ENCODE assay signal across 14 mouse cellular contexts in the genomic region with DNA sequence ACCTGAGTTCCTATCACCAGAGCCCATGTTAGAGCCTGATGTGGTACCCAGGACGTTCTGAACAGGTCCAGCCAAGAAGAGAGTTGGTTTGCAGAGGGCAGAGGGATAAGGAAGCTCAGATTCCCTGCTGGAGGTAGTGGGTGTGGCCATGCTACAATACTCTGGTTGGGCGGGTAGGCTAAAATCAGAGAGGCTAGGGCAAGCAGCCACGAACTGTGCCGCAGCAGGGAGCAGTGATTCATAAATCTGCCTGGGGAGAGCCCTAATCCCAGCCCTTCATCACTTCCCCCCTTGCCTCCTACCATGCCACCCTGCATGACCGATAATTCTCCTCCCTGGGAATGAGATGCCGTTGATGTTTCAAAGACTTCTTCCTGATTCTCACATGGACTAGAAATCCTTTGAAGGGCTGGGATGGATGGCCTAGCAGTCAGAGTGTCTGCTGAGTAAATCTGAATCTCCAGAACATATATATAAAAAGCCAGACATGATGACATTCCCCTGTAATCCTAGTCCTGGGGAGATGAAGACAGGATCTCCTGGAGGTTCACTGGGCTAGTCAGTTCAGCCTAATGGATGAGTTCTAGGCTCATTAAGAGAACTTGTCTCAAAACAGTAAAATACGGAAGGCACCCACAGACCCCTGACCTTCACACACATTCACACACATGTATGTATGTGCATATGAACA. TPM values are rescaled to one million over a fixed set of nuclear protein-coding genes. Genes with fewer than 3 reads are reported as not detected.
DNase-seq lines count a peak whose midpoint lies in the region; ATAC-seq and TF ChIP-seq lines count a peak whose summit lies in the region.
"Had no signal": no experiment of that assay in that cellular context is flagged by ENCODE, and none has a peak within 500 bp of the region (broad histone marks: within the 10 kb centered on the region; RNA-seq: fewer than 3 reads in every experiment).

No protein-coding gene starts in this region.

- H3K9ac ChIP-seq in kidney, embryonic 16.5 days (replicated peaks; ENCODE audit: low read length): no peak overlapping the region
- H3K9ac ChIP-seq: embryonic facial prominence, embryonic 12.5 days; liver, postnatal 0 days; midbrain, embryonic 12.5 days had no signal

- ATAC-seq in kidney, embryonic 16.5 days (ENCODE audit: low FRiP score, low TSS enrichment): 0 out of 2 replicates have a peak, but pooled peaks have one; percentile 37
- no peak for ATAC-seq in megakaryocyte-erythroid progenitor cell, adult 5-6 weeks (replicated peaks; ENCODE audit: low FRiP score, low TSS enrichment, poor library complexity, severe bottlenecking)
- ATAC-seq: inflammation-experienced regulatory T-cells, adult 6 months; liver, postnatal 0 days had no signal

- intact Hi-C loops in gastrocnemius, adult 2 months (cut with DNase I): no loop called here

- no peaks in the 10 kb centered on the region for H3K36me3 ChIP-seq in kidney, embryonic 16.5 days (ENCODE audit: insufficient read depth, low read length)
- H3K36me3 ChIP-seq: embryonic facial prominence, embryonic 12.5 days; midbrain, embryonic 12.5 days had no signal

- H3K27ac ChIP-seq in cerebellum, adult 2 months (ENCODE audit: insufficient read depth, low read length): peak overlapping the region; percentile 43
- H3K27ac ChIP-seq in kidney, embryonic 16.5 days (ENCODE audit: low read length): no peak overlapping the region
- H3K27ac ChIP-seq in gastrocnemius, adult 2 months: peak overlapping the region; percentile 53
- H3K27ac ChIP-seq: embryonic facial prominence, embryonic 12.5 days; layer of hippocampus, adult 2 months; midbrain, embryonic 12.5 days had no signal

- H3K9me3 ChIP-seq in kidney, embryonic 16.5 days (ENCODE audit: low read length): no peaks in the 10 kb centered on the region
- H3K9me3 ChIP-seq: embryonic facial prominence, embryonic 12.5 days; midbrain, embryonic 12.5 days had no signal

- TF ChIP-seq POLR2A in cerebellum, adult 2 months (IDR thresholded peaks at IDR 0.05; ENCODE audit: borderline replicate concordance, insufficient read depth, low read length): no peak

- no peak overlapping the region for H3K4me2 ChIP-seq in kidney, embryonic 16.5 days (replicated peaks; ENCODE audit: low read depth, low read length)
- H3K4me2 ChIP-seq: embryonic facial prominence, embryonic 12.5 days; midbrain, embryonic 12.5 days had no signal

- WGBS in cerebellum, adult 2 months: 21% methylated on average over 7 of the region's 7 CpGs
- 22% methylated on average over 7 of the region's 7 CpGs for WGBS in kidney, embryonic 16.5 days

- H3K4me1 ChIP-seq in cerebellum, adult 2 months (ENCODE audit: control insufficient read depth, insufficient read depth, low read length): peaks cover 30% of the 10 kb centered on the region
- H3K4me1 ChIP-seq in kidney, embryonic 16.5 days (ENCODE audit: insufficient read depth, low read length): peaks cover 34% of the 10 kb centered on the region

- H3K27me3 ChIP-seq in cerebellum, adult 2 months (ENCODE audit: control insufficient read depth, insufficient read depth, low read length): no peaks in the 10 kb centered on the region
- H3K27me3 ChIP-seq in kidney, embryonic 16.5 days (ENCODE audit: insufficient read depth, low read length): no peaks in the 10 kb centered on the region
- H3K27me3 ChIP-seq: embryonic facial prominence, embryonic 12.5 days; midbrain, embryonic 12.5 days had no signal

- DNase-seq in cerebellum, adult 2 months: peak; percentile 73 to 79
- no peak for DNase-seq in cerebellum, postnatal 4 days (ENCODE audit: low spot score in 2 of 2)
- no peak for DNase-seq in kidney, adult 9 months
- peak; percentile 89 for DNase-seq in NIH3T3 (ENCODE audit: low read depth)
- DNase-seq in gastrocnemius, adult 2 months: peak; percentile 77
- DNase-seq in layer of hippocampus, postnatal 25 days (ENCODE audit: extremely low spot score in 1 of 2, low spot score in 1 of 2): no peak
- DNase-seq: liver, postnatal 0 days; right cerebral cortex, postnatal 25 days had no signal

- no peak overlapping the region for H3K4me3 ChIP-seq in cerebellum, adult 2 months (replicated peaks; ENCODE audit: insufficient read depth, low read depth, low read length)
- H3K4me3 ChIP-seq in kidney, embryonic 16.5 days (ENCODE audit: low read length): no peak overlapping the region
- no peak overlapping the region for H3K4me3 ChIP-seq in gastrocnemius, adult 2 months
- H3K4me3 ChIP-seq: embryonic facial prominence, embryonic 12.5 days; layer of hippocampus, adult 2 months; midbrain, embryonic 12.5 days had no signal

- TF ChIP-seq CTCF in cerebellum, adult 2 months (IDR thresholded peaks at IDR 0.05; ENCODE audit: borderline replicate concordance, insufficient read depth, low read depth, low read length): no peak
- TF ChIP-seq CTCF in gastrocnemius, adult 2 months (IDR thresholded peaks at IDR 0.05): no peak

RNA-seq across cellular contexts. Expression of gene Tarbp1, which starts 57.6 kb away (rescaled TPM):
- polyA plus RNA-seq in cerebellum, adult 2 months (2012; rRNA removed): 7.1 and 8.2 TPM in 2 replicates
- polyA plus RNA-seq in kidney, embryonic 16.5 days (2015; fragmentation: Nextera tagmentation; extraction: Ambion mirVana): 3.1 and 3.3 TPM in 2 replicates
- 1 to 10 TPM; 4.8 to 7.1 TPM for total RNA-seq in gastrocnemius, adult 2 months (2021)
- 20.0 and 22.7 TPM in 2 replicates for total RNA-seq in megakaryocyte-erythroid progenitor cell, adult 5-6 weeks (2014; fragmentation: Nextera tagmentation)
- total RNA-seq in megakaryocyte-erythroid progenitor cell, adult 5-6 weeks (2017): 13.0 and 17.8 TPM in 2 replicates
- total RNA-seq in layer of hippocampus, postnatal 25 days (2021): 1 to 10 TPM; 3.5 to 4.1 TPM

Comparison
In these comparisons a context has a peak if more than half of its experiments do, and no peak if none do; other contexts are left out.
1. DNase-seq: peak in cerebellum, adult 2 months (2 of 2), NIH3T3 (single experiment) and gastrocnemius, adult 2 months (single experiment); none in cerebellum, postnatal 4 days (0 of 2), kidney, adult 9 months (single experiment) and layer of hippocampus, postnatal 25 days (0 of 2).